Mouse (Mus musculus) neural tube, embryonic 14.5 days (tissue): ENCODE results near the gene Mtcl1. TPM values are rescaled to one million over a fixed set of nuclear protein-coding genes. Genes with fewer than 3 reads are reported as not detected.
A peak's percentile ranks its signal among the peaks of the same experiment; 100 is the strongest.

Experiments
- ATAC-seq: fragments of 200-750 bp; cut with Nextera tagmentation; 2 replicates; pipeline ENCODE4 v1.8.0; 2017; ENCODE audit warnings: low read depth, mild to moderate bottlenecking, moderate TSS enrichment, moderate library complexity
- H3K27ac ChIP-seq: fragments of 300-500 bp; sonication (generic); 2 replicates; pipeline ENCODE4 v1.5.1; 2014; ENCODE audit warnings: low read depth, mild to moderate bottlenecking, control low read depth, low read length, moderate library complexity, mixed read lengths
- H3K27me3 ChIP-seq: fragments of 300-500 bp; sonication (generic); 2 replicates; pipeline ENCODE4 v1.6.1; 2014; ENCODE audit warnings: low read length; ENCODE audit not compliant: control insufficient read depth, insufficient read depth
- H3K36me3 ChIP-seq: fragments of 300-500 bp; sonication (generic); 2 replicates; pipeline ENCODE4 v1.6.1; 2014; ENCODE audit warnings: low read length, mixed read lengths; ENCODE audit not compliant: control insufficient read depth, insufficient read depth
- H3K4me1 ChIP-seq: fragments of 300-500 bp; sonication (generic); 2 replicates; pipeline ENCODE4 v1.6.1; 2014; ENCODE audit warnings: low read length; ENCODE audit not compliant: control insufficient read depth, insufficient read depth
- H3K4me2 ChIP-seq: fragments of 300-500 bp; sonication (generic); 2 replicates; pipeline ENCODE4 v1.6.1; 2014; ENCODE audit warnings: mild to moderate bottlenecking, low read depth, low read length, control low read depth
- H3K4me3 ChIP-seq: fragments of 300-500 bp; sonication (generic); 2 replicates; pipeline ENCODE4 v1.5.1; 2014; ENCODE audit warnings: low read depth, low read length, control low read depth, mixed read lengths
- H3K9ac ChIP-seq: fragments of 300-500 bp; sonication (generic); replicated peaks from 2 replicates; pipeline ENCODE4 v1.6.1; 2014; ENCODE audit warnings: low read depth, mild to moderate bottlenecking, control low read depth, low read length, mixed read lengths
- H3K9me3 ChIP-seq: fragments of 300-500 bp; sonication (generic); 2 replicates; pipeline ENCODE4 v1.6.1; 2016; ENCODE audit warnings: low read length; ENCODE audit not compliant: control insufficient read depth
- WGBS: fragments of 180-500 bp; shearing (Covaris S2); extraction: QIAGEN DNeasy Blood & Tissue Kit; methylation state at CpG from one replicate; pipeline ENCODE4 v1.1.7; 2014; 5-methylcytosine and 5-hydroxymethylcytosine counted together
- polyA plus RNA-seq: library from polyadenylated mRNA; unstranded; fragments of >200 nt; fragmentation: Nextera tagmentation; extraction: Ambion mirVana; gene quantifications from 2 replicates; pipeline ENCODE4 v1.2.1, GENCODE M21; 2014

The Mtcl1 gene
- polyA plus RNA-seq, result 33.4 and 33.8 TPM in 2 replicates

DNA sequence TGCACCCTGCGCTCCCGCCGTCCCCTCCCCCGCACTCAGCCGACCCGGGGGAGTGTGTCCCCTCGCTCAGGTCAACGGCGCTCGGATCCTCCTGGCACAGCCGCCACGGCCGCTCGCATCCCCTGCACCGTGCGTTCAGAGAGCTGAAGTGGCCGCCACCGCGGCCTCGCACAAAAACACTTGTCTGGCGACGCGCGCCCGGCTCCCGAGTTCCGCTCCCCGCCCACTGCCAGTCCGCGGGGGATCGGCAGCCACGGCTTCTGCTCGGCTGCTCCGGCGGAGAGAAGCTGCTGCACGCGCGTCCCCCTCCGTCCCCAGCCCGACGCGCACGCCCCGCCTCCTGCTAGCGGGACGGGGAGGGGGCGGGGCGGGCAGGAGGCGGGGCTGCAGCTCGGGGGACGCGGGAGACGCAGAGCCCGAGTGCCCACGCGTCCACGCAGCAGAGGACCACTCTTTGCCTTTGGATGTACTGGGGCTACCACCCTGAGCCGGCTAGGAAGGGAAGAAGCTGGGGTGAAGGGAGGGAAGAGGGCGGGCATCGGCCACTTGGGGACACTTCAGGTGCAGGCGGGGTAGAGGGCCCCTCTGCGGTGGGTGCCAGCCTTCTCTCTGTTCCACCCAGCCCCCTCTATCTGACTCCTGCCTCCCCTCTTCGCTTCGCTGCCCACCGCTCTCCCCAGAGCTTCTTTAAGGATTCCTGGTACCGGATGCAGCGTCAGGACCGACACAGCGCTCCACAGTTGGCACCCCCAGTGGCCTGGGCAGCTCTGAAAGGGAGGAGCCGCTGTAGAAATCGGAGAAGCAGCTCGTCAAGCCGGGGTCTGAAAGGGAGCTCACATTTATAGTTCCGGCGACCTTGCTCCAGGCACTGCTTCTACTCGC, at the start of gene Mtcl1:
Gene Mtcl1 (minus strand): TSS at position 291 of the 882 bp plus-strand sequence.
- Histone ChIP-seq H3K27me3 (no peaks in the 10 kb centered on the region), H3K9me3 (no peaks in the 10 kb centered on the region), H3K27ac (peak within 1 kb of the TSS; percentile 92), H3K4me1 (peaks cover 21% of the 10 kb centered on the region), H3K4me2 (peak within 1 kb of the TSS; percentile 93), H3K9ac (peak within 1 kb of the TSS; percentile 97), H3K4me3 (peak within 1 kb of the TSS; percentile 82), H3K36me3 (no peaks in the 10 kb centered on the region)
- WGBS, result under 1% methylated on average over 57 of the region's 76 CpGs
- ATAC-seq, result peak; percentile 90

DNA sequence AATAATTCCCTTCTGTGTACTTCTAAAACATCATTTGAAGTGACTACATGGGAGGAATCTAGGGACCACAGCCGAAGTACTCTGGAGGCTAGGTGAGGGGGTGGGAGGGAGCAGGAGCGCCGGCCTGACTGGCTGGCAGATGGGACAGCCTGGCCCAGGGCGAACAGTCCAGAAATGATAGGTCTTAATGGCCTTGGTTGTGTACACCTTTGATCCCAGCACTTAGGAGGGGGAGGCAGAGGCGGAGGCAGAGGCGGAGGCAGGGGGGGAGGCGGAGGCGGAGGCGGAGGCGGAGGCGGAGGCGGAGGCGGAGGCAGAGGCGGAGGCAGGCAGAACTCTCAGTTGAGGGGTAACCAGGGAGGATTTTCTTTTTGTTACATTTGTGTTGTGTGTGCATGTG, 49.0 kb upstream of the Mtcl1 start:
- WGBS, result 94% methylated on average over 7 of the region's 14 CpGs
- no peaks in the 10 kb centered on the region for H3K9me3 ChIP-seq
- no peak overlapping the region for H3K9ac ChIP-seq
- H3K36me3 ChIP-seq, result peaks cover 46% of the 10 kb centered on the region
- H3K4me3 ChIP-seq, result no peak overlapping the region
- H3K4me1 ChIP-seq, result 0 out of 2 replicates have a peak, but pooled peaks cover 4% of the 10 kb centered on the region
- no peak overlapping the region for H3K4me2 ChIP-seq
- H3K27me3 ChIP-seq, result no peaks in the 10 kb centered on the region
- no peak for ATAC-seq
- no peak overlapping the region for H3K27ac ChIP-seq

DNA sequence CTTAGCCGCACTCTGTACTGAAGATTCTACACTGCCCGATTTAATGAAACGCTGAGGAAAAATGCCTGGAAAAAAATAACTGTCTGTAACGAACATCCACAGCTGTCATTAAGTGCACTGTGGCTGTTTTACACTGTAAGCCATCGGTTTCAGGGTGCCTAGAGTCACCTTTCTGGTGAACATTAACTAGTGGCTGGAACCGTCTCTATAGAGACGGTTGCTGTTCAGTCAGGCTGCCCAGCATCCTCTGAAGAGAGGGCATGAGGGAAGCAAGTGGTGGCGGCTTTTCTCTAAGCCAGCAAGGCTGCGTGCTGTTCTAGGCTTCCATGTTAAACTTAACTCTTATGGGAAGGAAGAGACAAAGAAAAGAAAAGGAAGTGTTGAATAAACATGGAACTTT, 47.0 kb upstream of the Mtcl1 start:
- no peak overlapping the region for H3K27ac ChIP-seq
- 93% methylated on average over 9 of the region's 9 CpGs for WGBS
- no peak overlapping the region for H3K9ac ChIP-seq
- H3K4me1 ChIP-seq, result no peaks in the 10 kb centered on the region
- ATAC-seq, result no peak
- no peaks in the 10 kb centered on the region for H3K27me3 ChIP-seq
- no peak overlapping the region for H3K4me2 ChIP-seq
- no peaks in the 10 kb centered on the region for H3K9me3 ChIP-seq
- H3K4me3 ChIP-seq, result no peak overlapping the region
- H3K36me3 ChIP-seq, result peaks cover 44% of the 10 kb centered on the region

DNA sequence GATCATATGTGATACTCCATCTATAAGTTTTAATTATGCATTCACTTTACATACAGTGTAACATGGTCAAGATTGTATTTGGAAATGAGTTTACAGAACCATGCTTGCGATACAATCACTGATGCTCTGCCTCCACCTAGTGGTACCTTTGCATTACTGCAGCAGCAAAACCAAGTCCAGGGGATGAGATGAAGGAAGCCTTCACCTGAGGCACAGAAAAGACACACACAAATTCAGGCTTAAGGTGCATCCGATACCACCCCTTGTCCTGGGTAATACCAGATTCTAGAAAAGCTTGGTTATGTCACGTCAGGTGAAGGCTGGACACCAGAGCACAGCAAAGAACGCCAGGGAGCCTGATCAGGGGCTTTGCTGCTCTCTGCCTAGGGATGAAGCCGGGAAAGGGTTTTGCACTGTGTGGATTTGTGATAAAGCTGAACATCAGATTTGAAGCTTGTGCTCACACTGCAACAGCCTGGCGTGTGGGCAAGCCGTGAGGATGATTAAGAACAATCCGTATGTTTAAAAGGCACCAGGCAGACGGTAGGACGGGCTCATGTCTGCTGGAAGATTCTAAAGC, 40.6 kb upstream of the Mtcl1 start:
- Histone ChIP-seq H3K27me3 (no peaks in the 10 kb centered on the region), H3K9ac (no peak overlapping the region), H3K4me2 (no peak overlapping the region), H3K4me3 (no peak overlapping the region), H3K36me3 (peaks cover 13% of the 10 kb centered on the region), H3K4me1 (no peaks in the 10 kb centered on the region), H3K27ac (no peak overlapping the region), H3K9me3 (no peaks in the 10 kb centered on the region)
- peak; percentile 63 for ATAC-seq
- 46% methylated on average over 10 of the region's 10 CpGs for WGBS

DNA sequence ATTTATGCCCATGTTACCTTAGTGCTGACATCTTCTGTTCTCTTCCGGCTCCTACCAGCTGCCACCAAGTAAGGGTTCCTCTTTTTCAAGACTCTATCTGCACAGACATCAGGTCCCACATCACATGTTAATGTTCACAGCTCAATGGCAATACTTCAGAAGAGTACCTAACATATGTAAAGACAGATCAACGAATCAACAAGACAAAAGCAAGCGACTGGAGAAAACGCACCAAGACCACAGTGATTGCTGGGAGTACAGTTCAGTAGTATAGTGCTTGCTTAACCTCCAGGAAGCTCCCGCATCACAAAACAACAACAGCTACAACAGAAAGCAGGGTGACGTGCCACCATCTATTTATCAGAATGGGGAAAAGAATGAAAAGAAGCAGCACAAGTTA, 37.0 kb upstream of the Mtcl1 start:
- ATAC-seq, result no peak
- 89% methylated on average over 6 of the region's 6 CpGs for WGBS

DNA sequence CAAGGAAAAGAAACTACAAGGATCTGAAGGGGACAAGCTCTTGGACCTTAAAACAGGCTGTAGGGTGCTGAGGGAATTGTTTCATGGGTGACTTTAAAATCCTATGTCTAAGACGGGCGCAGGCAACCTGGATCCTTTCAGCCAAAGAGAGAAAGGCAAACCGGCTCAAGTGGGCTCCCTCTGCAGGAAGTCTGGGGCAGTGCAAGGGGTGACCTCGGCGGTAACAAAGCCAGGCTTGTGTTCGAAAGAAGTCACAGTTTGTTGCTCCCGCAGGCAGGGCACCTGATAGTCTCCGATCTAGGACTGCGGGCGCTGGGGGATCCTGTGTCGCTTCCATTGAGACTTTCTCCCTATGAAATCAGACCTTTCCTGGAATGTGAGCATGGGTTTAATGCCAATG, 36.2 kb upstream of the Mtcl1 start:
- Histone ChIP-seq H3K27ac (no peak overlapping the region), H3K4me2 (no peak overlapping the region), H3K4me3 (no peak overlapping the region), H3K9me3 (no peaks in the 10 kb centered on the region), H3K27me3 (no peaks in the 10 kb centered on the region), H3K9ac (no peak overlapping the region), H3K4me1 (peaks cover 3% of the 10 kb centered on the region; the same call in 1 of the 2 replicates), H3K36me3 (no peaks in the 10 kb centered on the region)
- ATAC-seq, result peak; percentile 25; the same call in 1 of the 2 replicates
- WGBS, result 8% methylated on average over 11 of the region's 11 CpGs

More for the DNA sequence above, 37.0 kb upstream of the Mtcl1 start:
- no peak overlapping the region for H3K4me3 ChIP-seq
- no peak overlapping the region for H3K4me2 ChIP-seq
- no peaks in the 10 kb centered on the region for H3K36me3 ChIP-seq
- H3K4me1 ChIP-seq, result no peaks in the 10 kb centered on the region
- no peak overlapping the region for H3K27ac ChIP-seq
- H3K27me3 ChIP-seq, result no peaks in the 10 kb centered on the region
- no peak overlapping the region for H3K9ac ChIP-seq
- no peaks in the 10 kb centered on the region for H3K9me3 ChIP-seq

DNA sequence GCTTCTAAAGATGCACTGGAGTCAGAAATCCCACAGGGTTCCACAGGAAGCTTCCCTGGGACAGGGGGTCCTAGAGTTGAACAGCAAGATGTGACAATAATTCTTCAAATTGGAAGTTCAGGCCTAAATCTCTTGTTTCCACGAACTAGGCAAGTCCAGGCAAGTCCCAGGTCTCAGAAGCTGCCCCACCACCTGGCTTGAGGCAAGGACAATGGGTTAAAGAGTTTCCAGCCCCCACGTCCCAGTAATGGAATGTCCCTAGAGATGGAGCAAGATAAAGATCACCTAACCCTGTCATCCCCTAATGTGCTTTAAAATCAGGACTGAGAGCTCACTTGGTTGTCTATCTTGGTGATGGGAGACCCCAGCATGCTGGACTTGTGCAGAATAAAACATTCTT, 35.4 kb upstream of the Mtcl1 start:
- WGBS, result 70% methylated on average over 2 of the region's 2 CpGs
- H3K27ac ChIP-seq, result no peak overlapping the region
- H3K36me3 ChIP-seq, result no peaks in the 10 kb centered on the region
- no peak overlapping the region for H3K4me2 ChIP-seq
- no peak overlapping the region for H3K9ac ChIP-seq
- no peak for ATAC-seq
- no peaks in the 10 kb centered on the region for H3K9me3 ChIP-seq
- peaks cover 11% of the 10 kb centered on the region; the same call in 1 of the 2 replicates for H3K4me1 ChIP-seq
- H3K4me3 ChIP-seq, result no peak overlapping the region
- no peaks in the 10 kb centered on the region for H3K27me3 ChIP-seq

DNA sequence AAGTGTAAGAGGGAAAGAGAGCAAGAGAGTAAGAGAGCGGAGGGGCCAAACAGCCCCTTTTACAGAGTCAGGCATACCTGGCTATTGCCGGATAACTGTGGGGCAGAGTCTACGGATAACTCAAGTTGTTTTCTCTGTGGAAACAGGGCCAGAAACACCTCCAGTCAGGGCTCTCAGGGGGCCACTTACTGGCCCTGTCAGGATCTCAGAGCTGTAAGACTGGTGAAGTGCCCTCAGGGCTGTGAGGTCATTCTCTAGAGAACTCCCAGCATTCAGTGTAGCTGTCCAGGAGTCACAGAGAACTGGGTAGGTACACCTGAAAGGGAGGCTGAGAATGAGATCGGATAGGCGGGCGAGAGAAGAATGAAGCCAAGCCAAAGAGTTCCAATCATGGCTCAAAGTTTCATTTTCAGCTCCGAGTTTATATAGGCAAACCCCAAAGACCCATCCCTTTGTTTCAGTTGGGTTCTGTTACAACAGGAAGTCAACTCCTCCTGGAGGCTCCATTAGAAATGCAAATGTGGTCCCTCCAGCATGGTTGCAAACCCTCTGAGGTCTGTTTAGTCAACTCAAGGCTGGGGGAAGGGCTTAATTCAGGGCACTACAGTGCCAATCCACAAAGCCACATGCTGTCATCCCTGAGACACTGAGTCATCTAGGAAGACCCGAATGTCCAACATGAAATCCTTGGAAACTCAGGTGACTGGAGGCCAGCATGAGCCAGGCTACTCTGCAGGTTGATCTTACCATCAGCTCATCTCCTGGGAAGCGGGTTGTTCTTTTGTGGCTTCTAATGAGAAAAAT, 34.3 kb upstream of the Mtcl1 start:
- Histone ChIP-seq H3K4me3 (no peak overlapping the region), H3K4me1 (peaks cover 12% of the 10 kb centered on the region; the same call in 1 of the 2 replicates), H3K9me3 (no peaks in the 10 kb centered on the region), H3K4me2 (no peak overlapping the region), H3K27me3 (no peaks in the 10 kb centered on the region), H3K36me3 (no peaks in the 10 kb centered on the region), H3K27ac (no peak overlapping the region), H3K9ac (no peak overlapping the region)
- ATAC-seq, result no peak
- 73% methylated on average over 9 of the region's 9 CpGs for WGBS
